Mouse (Mus musculus) MEL (cell line): ENCODE measurements around the gene Kmt5c.

Source experiments
- CHD2 ChIP-seq: IDR thresholded peaks from 2 replicates; pipeline ENCODE4 v1.6.1; 2011; ENCODE audit warnings: low read length, improper control_type of control experiment
- CTCF ChIP-seq, 3 experiments: IDR thresholded peaks in 2 of 3; conservative IDR thresholded peaks in 1 of 3; 2 replicates each; pipeline ENCODE4 v1.5.1; 2011 to 2012; ENCODE audit warnings: low read length in 3 of 3, low read depth in 2 of 3, mild to moderate bottlenecking in 2 of 3, improper control_type of control experiment in 1 of 3, inconsistent platforms in 1 of 3, mixed read lengths in 1 of 3, moderate library complexity in 1 of 3; ENCODE audit not compliant: control insufficient read depth in 1 of 3, insufficient read depth in 1 of 3, poor library complexity in 1 of 3, severe bottlenecking in 1 of 3
- EP300 ChIP-seq, 2 experiments: IDR thresholded peaks; 2 replicates each; pipeline ENCODE4 v1.6.1; 2011; ENCODE audit warnings: improper control_type of control experiment in 2 of 2, low read length in 2 of 2, low read depth in 1 of 2, mild to moderate bottlenecking in 1 of 2
- MAZ ChIP-seq: IDR thresholded peaks from 2 replicates; pipeline ENCODE4 v1.6.1; 2012; ENCODE audit warnings: low read depth, mild to moderate bottlenecking, inconsistent platforms, low read length, improper control_type of control experiment
- MEF2A ChIP-seq: IDR thresholded peaks from 2 replicates; pipeline ENCODE4 v1.6.1; 2014; ENCODE audit warnings: low read depth, mild to moderate bottlenecking, inconsistent platforms, low read length, improper control_type of control experiment; ENCODE audit not compliant: poor library complexity, insufficient replicate concordance, severe bottlenecking; ENCODE audit errors: extremely low read depth
- POLR2A ChIP-seq, 2 experiments: IDR thresholded peaks; 2 replicates each; pipeline ENCODE4 v1.6.1; 2011 to 2012; ENCODE audit warnings: low read length in 2 of 2, mild to moderate bottlenecking in 2 of 2, control low read depth in 1 of 2, improper control_type of control experiment in 1 of 2, low read depth in 1 of 2, moderate library complexity in 1 of 2; ENCODE audit not compliant: control insufficient read depth in 1 of 2, insufficient read depth in 1 of 2, poor library complexity in 1 of 2
- USF2 ChIP-seq, 2 experiments: IDR thresholded peaks; 2 replicates each; pipeline ENCODE4 v1.6.1; 2011 to 2012; ENCODE audit warnings: improper control_type of control experiment in 2 of 2, low read length in 2 of 2, borderline replicate concordance in 1 of 2, inconsistent platforms in 1 of 2, low read depth in 1 of 2, mild to moderate bottlenecking in 1 of 2; ENCODE audit not compliant: insufficient read depth in 1 of 2

GRCm38 (mm10) chr7:4776131-4776530 is 36.2 kb downstream of the Kmt5c start:
- TF ChIP-seq POLR2A (IDR thresholded peaks at IDR 0.05; ENCODE audit: control insufficient read depth in 1 of 2, insufficient read depth in 1 of 2, low read depth in 1 of 2, low read length in 2 of 2, poor library complexity in 1 of 2), result no peak
- no peak for TF ChIP-seq CHD2
- no peak for TF ChIP-seq EP300 (IDR thresholded peaks at IDR 0.05; ENCODE audit: low read depth in 1 of 2, low read length in 2 of 2)
- no peak for TF ChIP-seq CTCF (IDR thresholded peaks at IDR 0.05 in 2 of 3, conservative IDR thresholded peaks at IDR 0.05 in 1 of 3; ENCODE audit: control insufficient read depth in 1 of 3, insufficient read depth in 1 of 3, low read depth in 2 of 3, low read length in 3 of 3, poor library complexity in 1 of 3, severe bottlenecking in 1 of 3)
- no peak for TF ChIP-seq USF2 (IDR thresholded peaks at IDR 0.05; ENCODE audit: borderline replicate concordance in 1 of 2, insufficient read depth in 1 of 2, low read depth in 1 of 2, low read length in 2 of 2)
- TF ChIP-seq MEF2A, result no peak
- TF ChIP-seq MAZ, result no peak
